Mouse (Mus musculus) C2C12 (cell line): Measurements from ENCODE around the gene Coq3.

Experiments used
- CTCF ChIP-seq: IDR thresholded peaks from one replicate; pipeline ENCODE4 v1.5.1; 2011; ENCODE audit not compliant: control insufficient read depth, insufficient read depth, insufficient read length
- FOSL1 ChIP-seq: IDR thresholded peaks from one replicate; pipeline ENCODE4 v1.8.0; 2011; ENCODE audit warnings: mild to moderate bottlenecking, low read length; ENCODE audit not compliant: poor library complexity, insufficient read depth, severe bottlenecking

DNA sequence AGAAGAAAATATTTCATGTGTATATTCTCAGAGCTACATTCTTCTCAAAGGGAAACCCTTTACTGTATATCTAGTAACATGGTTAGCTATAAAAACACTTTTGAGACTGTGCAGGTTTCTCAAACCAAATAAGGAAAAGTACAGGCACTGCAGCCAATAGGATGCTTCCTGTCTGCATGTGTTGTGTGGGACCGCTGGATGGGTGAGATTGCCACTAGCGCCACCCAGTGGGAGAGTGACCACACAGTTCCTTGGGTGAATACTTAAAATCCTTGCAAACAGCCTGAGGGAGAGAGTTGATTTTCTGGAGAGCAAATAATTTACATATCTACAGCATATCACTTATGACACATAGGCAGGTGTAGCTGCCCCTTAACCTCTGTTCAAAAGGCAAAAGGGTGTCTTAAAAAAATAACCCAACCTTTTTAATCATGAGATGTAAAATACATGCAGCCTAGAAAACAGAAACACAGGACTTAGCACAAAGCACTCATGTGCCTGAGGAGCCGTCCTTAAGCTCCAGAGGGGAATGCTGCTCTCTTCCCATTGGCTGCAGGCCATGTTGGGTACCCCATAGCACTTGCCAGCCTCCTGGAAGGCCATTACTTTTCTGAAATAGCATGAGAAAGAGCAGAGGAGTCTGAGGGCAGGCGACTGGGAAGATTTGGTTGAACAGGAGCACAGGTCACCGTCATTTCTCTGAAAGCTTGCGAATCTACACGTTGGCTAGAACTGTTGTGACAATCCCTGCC lies 78.3 kb downstream of the Coq3 start:
- peak; percentile 49 for TF ChIP-seq CTCF
- no peak for TF ChIP-seq FOSL1
